Mouse (Mus musculus): ENCODE measurements around the gene Cyb561d2. TPM values are rescaled to one million over a fixed set of nuclear protein-coding genes. Genes with fewer than 3 reads are reported as not detected.

The Cyb561d2 gene
- polyA plus RNA-seq, 1 experiment from 2014 or later: 21.0 TPM

- WGBS: 94% methylated on average over 17 of the region's 17 CpGs
- H3K4me1 ChIP-seq: peaks cover 59% of the 10 kb centered on the region
- no peak overlapping the region for H3K27ac ChIP-seq
- DNase-seq (ENCODE audit: extremely low spot score, low spot score): no peak
- no peak overlapping the region; the same call in 1 of the 2 replicates for H3K4me3 ChIP-seq
- peaks cover 35% of the 10 kb centered on the region for H3K36me3 ChIP-seq (replicated peaks)
- peaks cover 20% of the 10 kb centered on the region for H3K27me3 ChIP-seq (ENCODE audit: poor library complexity, severe bottlenecking)
- no peaks in the 10 kb centered on the region for H3K9me3 ChIP-seq
These were observed 2.3 kb upstream of the Cyb561d2 start for GRCm38 (mm10) chr9:107544196-107544700.

- WGBS: 87% methylated on average over 11 of the region's 11 CpGs
- Histone ChIP-seq H3K27ac (no peak overlapping the region), H3K36me3 (replicated peaks) (peaks cover 44% of the 10 kb centered on the region), H3K27me3 (ENCODE audit: poor library complexity, severe bottlenecking) (peaks cover 11% of the 10 kb centered on the region), H3K4me1 (peaks cover 59% of the 10 kb centered on the region), H3K9me3 (no peaks in the 10 kb centered on the region), H3K4me3 (peak overlapping the region; percentile 70; the same call in 1 of the 2 replicates)
- DNase-seq (ENCODE audit: extremely low spot score, low spot score): no peak
These were observed 1.3 kb upstream of the Cyb561d2 start for GRCm38 (mm10) chr9:107543299-107543698.

- WGBS: 52% methylated on average over 8 of the region's 8 CpGs
- no peak for DNase-seq (ENCODE audit: extremely low spot score, low spot score)
- Histone ChIP-seq H3K9me3 (no peaks in the 10 kb centered on the region), H3K36me3 (replicated peaks) (peaks cover 50% of the 10 kb centered on the region), H3K4me1 (peaks cover 53% of the 10 kb centered on the region), H3K27me3 (ENCODE audit: poor library complexity, severe bottlenecking) (peaks cover 5% of the 10 kb centered on the region), H3K4me3 (peak overlapping the region; percentile 70), H3K27ac (peak overlapping the region; percentile 87; the same call in 1 of the 2 replicates)
These were observed 728 bp upstream of the Cyb561d2 start for GRCm38 (mm10) chr9:107542721-107543120.

GRCm38 (mm10) chr9:107542352-107542686 lies 326 bp upstream of the Cyb561d2 start:
- H3K36me3 ChIP-seq (replicated peaks): peaks cover 54% of the 10 kb centered on the region
- no peaks in the 10 kb centered on the region for H3K9me3 ChIP-seq
- under 1% methylated on average over 11 of the region's 11 CpGs for WGBS
- H3K4me1 ChIP-seq: peaks cover 53% of the 10 kb centered on the region
- peaks cover 1% of the 10 kb centered on the region; the same call in 1 of the 2 replicates for H3K27me3 ChIP-seq (ENCODE audit: poor library complexity, severe bottlenecking)
- H3K4me3 ChIP-seq: peak overlapping the region; percentile 70
- no peak for DNase-seq (ENCODE audit: extremely low spot score, low spot score)
- H3K27ac ChIP-seq: peak overlapping the region; percentile 87

- no peak for DNase-seq (ENCODE audit: extremely low spot score, low spot score)
- Histone ChIP-seq H3K9me3 (no peaks in the 10 kb centered on the region), H3K27ac (0 out of 2 replicates have a peak overlapping the region, but pooled peaks have one; percentile 87), H3K27me3 (ENCODE audit: poor library complexity, severe bottlenecking) (no peaks in the 10 kb centered on the region), H3K4me1 (peaks cover 53% of the 10 kb centered on the region), H3K36me3 (replicated peaks) (peaks cover 63% of the 10 kb centered on the region), H3K4me3 (peak overlapping the region; percentile 70)
- WGBS: 38% methylated on average over 10 of the region's 10 CpGs
These were observed 988 bp downstream of the Cyb561d2 start for GRCm38 (mm10) chr9:107541005-107541404.

- Histone ChIP-seq H3K9me3 (no peaks in the 10 kb centered on the region), H3K27ac (no peak overlapping the region), H3K4me1 (peaks cover 55% of the 10 kb centered on the region), H3K36me3 (replicated peaks) (peaks cover 63% of the 10 kb centered on the region), H3K4me3 (peak overlapping the region; percentile 70; the same call in 1 of the 2 replicates), H3K27me3 (ENCODE audit: poor library complexity, severe bottlenecking) (no peaks in the 10 kb centered on the region)
- WGBS: 81% methylated on average over 4 of the region's 4 CpGs
- DNase-seq (ENCODE audit: extremely low spot score, low spot score): no peak
These were observed 1.6 kb downstream of the Cyb561d2 start for GRCm38 (mm10) chr9:107540420-107540819.

- 94% methylated on average over 8 of the region's 8 CpGs for whole genome bisulfite sequencing
- no peak for DNase-seq (ENCODE audit: extremely low spot score, low spot score)
- Histone ChIP-seq H3K4me1 (peaks cover 60% of the 10 kb centered on the region), H3K9me3 (no peaks in the 10 kb centered on the region), H3K27me3 (ENCODE audit: poor library complexity, severe bottlenecking) (no peaks in the 10 kb centered on the region), H3K4me3 (no peak overlapping the region; the same call in 1 of the 2 replicates), H3K27ac (no peak overlapping the region), H3K36me3 (replicated peaks) (peaks cover 58% of the 10 kb centered on the region)
These were observed 2.1 kb downstream of the Cyb561d2 start for GRCm38 (mm10) chr9:107539940-107540339.

GRCm38 (mm10) chr9:107538711-107539110 lies 3.3 kb downstream of the Cyb561d2 start:
- no peaks in the 10 kb centered on the region for H3K27me3 ChIP-seq (ENCODE audit: poor library complexity, severe bottlenecking)
- 90% methylated on average over 3 of the region's 3 CpGs for WGBS
- H3K36me3 ChIP-seq (replicated peaks): peaks cover 46% of the 10 kb centered on the region
- DNase-seq (ENCODE audit: extremely low spot score, low spot score): no peak
- H3K27ac ChIP-seq: no peak overlapping the region
- H3K4me3 ChIP-seq: no peak overlapping the region
- no peaks in the 10 kb centered on the region for H3K9me3 ChIP-seq
- peaks cover 68% of the 10 kb centered on the region for H3K4me1 ChIP-seq

- Histone ChIP-seq H3K4me3 (0 out of 2 replicates have a peak overlapping the region, but pooled peaks have one; percentile 72), H3K27ac (no peak overlapping the region), H3K9me3 (no peaks in the 10 kb centered on the region), H3K36me3 (replicated peaks) (peaks cover 41% of the 10 kb centered on the region), H3K4me1 (peaks cover 70% of the 10 kb centered on the region), H3K27me3 (ENCODE audit: poor library complexity, severe bottlenecking) (no peaks in the 10 kb centered on the region)
- DNase-seq (ENCODE audit: extremely low spot score, low spot score): no peak
- 92% methylated on average over 7 of the region's 7 CpGs for WGBS
These were observed 3.8 kb downstream of the Cyb561d2 start for GRCm38 (mm10) chr9:107538231-107538630.

GRCm38 (mm10) chr9:107534408-107535202 lies 7.4 kb downstream of the Cyb561d2 start:
- DNase-seq (ENCODE audit: extremely low spot score, low spot score): no peak
- Histone ChIP-seq H3K4me1 (peaks cover 43% of the 10 kb centered on the region), H3K36me3 (replicated peaks) (peaks cover 32% of the 10 kb centered on the region), H3K27ac (peak overlapping the region; percentile 88), H3K4me3 (peak overlapping the region; percentile 72), H3K27me3 (ENCODE audit: poor library complexity, severe bottlenecking) (peaks cover 1% of the 10 kb centered on the region; the same call in 1 of the 2 replicates), H3K9me3 (no peaks in the 10 kb centered on the region)
- under 1% methylated on average over 40 of the region's 40 CpGs for WGBS

- Histone ChIP-seq H3K4me1 (peaks cover 43% of the 10 kb centered on the region), H3K27me3 (ENCODE audit: poor library complexity, severe bottlenecking) (peaks cover 6% of the 10 kb centered on the region; the same call in 1 of the 2 replicates), H3K36me3 (replicated peaks) (peaks cover 25% of the 10 kb centered on the region), H3K27ac (peak within 1 kb of the TSS; percentile 88), H3K4me3 (peak within 1 kb of the TSS; percentile 72), H3K9me3 (no peaks in the 10 kb centered on the region)
- peak; percentile 93 for DNase-seq (ENCODE audit: extremely low spot score, low spot score)
- under 1% methylated on average over 48 of the region's 48 CpGs for WGBS
These were observed 8.1 kb downstream of the Cyb561d2 start, which contains the start of gene Tmem115 for GRCm38 (mm10) chr9:107533791-107534407. Gene Tmem115, plus strand, starts transcription at chr9:107533945.

GRCm38 (mm10) chr9:107526198-107527026 lies 15.6 kb downstream of the Cyb561d2 start:
- H3K27ac ChIP-seq: peak overlapping the region; percentile 41; the same call in 1 of the 2 replicates

More at GRCm38 (mm10) chr9:107526198-107527026, 15.6 kb downstream of the Cyb561d2 start:
- no peaks in the 10 kb centered on the region for H3K36me3 ChIP-seq (replicated peaks)
- H3K27me3 ChIP-seq (ENCODE audit: poor library complexity, severe bottlenecking): peaks cover 78% of the 10 kb centered on the region
- peaks cover 41% of the 10 kb centered on the region for H3K4me1 ChIP-seq
- WGBS: 3% methylated on average over 43 of the region's 44 CpGs
- H3K9me3 ChIP-seq: no peaks in the 10 kb centered on the region
- peak overlapping the region; percentile 53 for H3K4me3 ChIP-seq
- DNase-seq (ENCODE audit: extremely low spot score, low spot score): peak; percentile 87
